Mouse (Mus musculus): ENCODE measurements around the gene Robo4. TPM values are rescaled to one million over a fixed set of nuclear protein-coding genes. Genes with fewer than 3 reads are reported as not detected.
A peak's percentile ranks its signal among the peaks of the same experiment; 100 is the strongest.

Robo4 gene
- total and polyA plus RNA-seq, 2 experiments from 2014 or later = 10.2 to 44.2 TPM

DNA sequence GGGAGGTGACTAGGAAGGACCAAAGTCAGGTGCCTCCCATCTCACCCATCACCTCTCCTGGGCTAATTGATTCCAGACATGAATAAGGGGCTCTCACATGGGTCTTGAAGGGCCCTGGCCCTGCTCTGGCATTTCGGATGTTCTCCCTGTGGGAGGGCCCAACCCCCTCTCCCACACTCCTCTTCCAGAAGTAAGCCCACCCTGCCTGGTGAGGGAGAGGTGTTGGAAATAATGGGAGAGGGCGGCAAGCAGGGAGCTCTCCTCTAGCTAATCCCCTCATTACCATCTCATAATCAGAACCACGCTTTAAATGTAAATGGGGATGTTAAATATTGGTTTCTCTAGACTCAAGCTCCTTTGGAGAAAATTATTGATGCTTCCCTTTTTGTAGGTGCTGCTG, 53.3 kb downstream of the Robo4 start:
- DNase-seq (ENCODE audit: low spot score) = no peak
- Histone ChIP-seq H3K9ac (replicated peaks; ENCODE audit: low read depth, low read length) (no peak overlapping the region), H3K27me3 (ENCODE audit: control insufficient read depth, insufficient read depth, low read length) (peaks cover 89% of the 10 kb centered on the region), H3K9me3 (replicated peaks; ENCODE audit: control insufficient read depth, low read length) (no peaks in the 10 kb centered on the region), H3K4me3 (ENCODE audit: low read depth, low read length) (no peak overlapping the region), H3K4me1 (ENCODE audit: control insufficient read depth, insufficient read depth) (0 out of 2 replicates have a peak, but pooled peaks cover 3% of the 10 kb centered on the region), H3K36me3 (replicated peaks; ENCODE audit: control insufficient read depth, insufficient read depth, low read length) (no peaks in the 10 kb centered on the region), H3K4me2 (ENCODE audit: low read depth, low read length) (no peak overlapping the region), H3K27ac (ENCODE audit: low read depth) (no peak overlapping the region)
- no peak for ATAC-seq (ENCODE audit: insufficient read depth, low read depth)
- no peak for TF ChIP-seq CTCF (IDR thresholded peaks at IDR 0.05; ENCODE audit: low read depth)
- WGBS = 42% methylated on average over 3 of the region's 3 CpGs

DNA sequence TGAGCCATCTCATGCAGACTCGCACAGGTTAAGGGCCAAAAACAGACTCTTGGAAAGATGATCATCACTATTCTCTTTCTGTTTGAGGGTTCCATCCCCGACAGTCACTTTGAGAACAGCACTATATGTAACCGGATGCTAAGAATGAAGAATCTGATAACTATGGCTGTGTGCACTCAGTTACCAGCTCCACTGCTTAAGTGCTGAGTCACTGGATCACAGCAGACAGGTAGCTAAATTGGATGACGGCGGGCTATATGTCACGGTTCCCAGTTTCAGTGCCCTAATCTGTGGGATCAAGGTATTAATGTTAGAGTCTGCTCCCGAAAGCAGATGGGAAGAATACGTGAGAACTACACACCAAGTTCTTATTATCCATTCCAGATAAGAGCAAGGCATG, 54.2 kb downstream of the Robo4 start:
- Histone ChIP-seq H3K27ac (ENCODE audit: low read depth) (no peak overlapping the region), H3K4me1 (ENCODE audit: control insufficient read depth, insufficient read depth) (peaks cover 11% of the 10 kb centered on the region; the same call in 1 of the 2 replicates), H3K4me2 (ENCODE audit: low read depth, low read length) (no peak overlapping the region), H3K36me3 (replicated peaks; ENCODE audit: control insufficient read depth, insufficient read depth, low read length) (no peaks in the 10 kb centered on the region), H3K27me3 (ENCODE audit: control insufficient read depth, insufficient read depth, low read length) (peaks cover 92% of the 10 kb centered on the region), H3K4me3 (ENCODE audit: low read depth, low read length) (no peak overlapping the region), H3K9ac (replicated peaks; ENCODE audit: low read depth, low read length) (no peak overlapping the region), H3K9me3 (replicated peaks; ENCODE audit: control insufficient read depth, low read length) (no peaks in the 10 kb centered on the region)
- TF ChIP-seq EP300 (IDR thresholded peaks at IDR 0.05; ENCODE audit: low read depth) (no peak), CTCF (IDR thresholded peaks at IDR 0.05; ENCODE audit: low read depth) (no peak)
- ATAC-seq (ENCODE audit: insufficient read depth, low read depth) (no peak), DNase-seq (ENCODE audit: low spot score) (no peak)
- WGBS = 7% methylated on average over 8 of the region's 8 CpGs

DNA sequence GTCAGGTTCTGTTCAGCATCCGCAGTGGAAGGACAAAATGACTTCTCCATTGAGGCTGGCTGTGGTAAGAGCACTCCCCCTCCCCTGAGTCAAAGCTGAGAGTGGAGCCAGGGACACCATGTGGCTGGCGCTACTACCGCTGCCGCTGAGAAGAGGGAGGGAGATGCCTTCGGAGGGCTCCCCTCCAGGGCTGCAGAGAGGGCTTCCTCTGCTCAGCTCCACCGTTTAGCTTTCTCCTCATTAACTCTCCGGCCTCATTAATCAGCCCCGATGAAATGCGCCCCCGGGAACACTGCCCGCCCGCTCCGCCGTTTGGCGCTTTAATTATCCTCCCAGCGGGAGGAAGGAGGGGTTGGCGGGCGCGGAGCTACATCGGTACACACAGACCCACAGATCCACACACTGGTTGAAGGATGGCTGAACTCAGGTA, 54.8 kb downstream of the Robo4 start:
- H3K9me3 ChIP-seq (replicated peaks; ENCODE audit: control insufficient read depth, low read length) = no peaks in the 10 kb centered on the region
- peaks cover 11% of the 10 kb centered on the region; the same call in 1 of the 2 replicates for H3K4me1 ChIP-seq (ENCODE audit: control insufficient read depth, insufficient read depth)
- TF ChIP-seq CTCF (IDR thresholded peaks at IDR 0.05; ENCODE audit: low read depth) (no peak), EP300 (IDR thresholded peaks at IDR 0.05; ENCODE audit: low read depth) (no peak)
- WGBS = under 1% methylated on average over 16 of the region's 20 CpGs
- ATAC-seq (ENCODE audit: insufficient read depth, low read depth) (no peak), DNase-seq (ENCODE audit: low spot score) (no peak)
- peak overlapping the region; percentile 19 for H3K4me3 ChIP-seq (ENCODE audit: low read depth, low read length)
- no peaks in the 10 kb centered on the region for H3K36me3 ChIP-seq (replicated peaks; ENCODE audit: control insufficient read depth, insufficient read depth, low read length)
- H3K4me2 ChIP-seq (ENCODE audit: low read depth, low read length) = peak overlapping the region; percentile 44
- H3K27me3 ChIP-seq (ENCODE audit: control insufficient read depth, insufficient read depth, low read length) = peaks cover 95% of the 10 kb centered on the region
- H3K9ac ChIP-seq (replicated peaks; ENCODE audit: low read depth, low read length) = no peak overlapping the region
- no peak overlapping the region for H3K27ac ChIP-seq (ENCODE audit: low read depth)

DNA sequence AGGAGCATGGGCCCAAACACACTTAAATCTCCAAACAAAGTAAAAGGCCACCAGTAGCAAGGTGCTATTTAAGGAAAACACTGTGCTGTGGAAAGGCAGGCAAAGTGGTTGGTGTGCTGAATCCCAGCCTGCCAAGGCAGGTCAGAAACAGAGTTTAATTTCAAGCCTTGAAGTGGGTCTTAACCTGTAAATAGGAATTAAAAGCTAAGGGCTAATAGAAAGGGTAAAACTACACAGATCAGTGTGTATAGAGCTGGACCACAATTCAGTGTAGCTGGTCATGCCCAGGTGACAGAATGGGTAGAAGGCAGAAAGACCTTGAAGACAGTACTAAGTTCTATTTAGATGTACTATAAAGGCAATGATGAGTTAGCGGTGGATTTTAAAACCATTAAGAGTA, 55.5 kb downstream of the Robo4 start:
- Histone ChIP-seq H3K36me3 (replicated peaks; ENCODE audit: control insufficient read depth, insufficient read depth, low read length) (no peaks in the 10 kb centered on the region), H3K4me2 (ENCODE audit: low read depth, low read length) (no peak overlapping the region), H3K9ac (replicated peaks; ENCODE audit: low read depth, low read length) (no peak overlapping the region), H3K4me3 (ENCODE audit: low read depth, low read length) (no peak overlapping the region), H3K9me3 (replicated peaks; ENCODE audit: control insufficient read depth, low read length) (no peaks in the 10 kb centered on the region), H3K27ac (ENCODE audit: low read depth) (no peak overlapping the region), H3K27me3 (ENCODE audit: control insufficient read depth, insufficient read depth, low read length) (peaks cover 97% of the 10 kb centered on the region), H3K4me1 (ENCODE audit: control insufficient read depth, insufficient read depth) (peaks cover 11% of the 10 kb centered on the region; the same call in 1 of the 2 replicates)
- DNase-seq (ENCODE audit: low spot score) = no peak
- TF ChIP-seq EP300 (IDR thresholded peaks at IDR 0.05; ENCODE audit: low read depth) (no peak), CTCF (IDR thresholded peaks at IDR 0.05; ENCODE audit: low read depth) (no peak)
- WGBS = 83% methylated on average over 1 of the region's 1 CpGs
- no peak for ATAC-seq (ENCODE audit: insufficient read depth, low read depth)

DNA sequence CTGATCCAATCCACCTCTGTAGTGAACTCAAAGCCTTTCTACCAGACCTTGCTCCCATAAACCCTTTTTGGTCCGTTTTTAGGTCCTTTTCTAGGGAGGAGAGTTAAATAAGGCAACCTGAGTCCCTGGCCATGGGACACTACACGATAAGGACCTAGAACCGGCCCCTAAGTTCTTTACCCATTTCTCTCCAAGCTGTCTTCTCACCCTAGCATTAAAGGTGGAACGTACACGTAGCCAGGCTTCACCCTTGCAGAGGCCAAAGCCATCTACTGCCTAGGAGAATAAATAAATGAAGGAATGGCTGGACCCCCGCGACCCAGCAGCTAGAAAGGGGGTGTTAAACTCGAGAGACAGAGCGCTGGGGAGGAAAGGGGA, 58.0 kb downstream of the Robo4 start:
- DNase-seq (ENCODE audit: low spot score) (no peak), ATAC-seq (ENCODE audit: insufficient read depth, low read depth) (no peak)
- H3K27me3 ChIP-seq (ENCODE audit: control insufficient read depth, insufficient read depth, low read length) = peaks cover 83% of the 10 kb centered on the region
- no peak overlapping the region for H3K27ac ChIP-seq (ENCODE audit: low read depth)
- no peak overlapping the region for H3K9ac ChIP-seq (replicated peaks; ENCODE audit: low read depth, low read length)
- WGBS = 7% methylated on average over 9 of the region's 9 CpGs
- H3K4me1 ChIP-seq (ENCODE audit: control insufficient read depth, insufficient read depth) = peaks cover 11% of the 10 kb centered on the region; the same call in 1 of the 2 replicates
- H3K4me2 ChIP-seq (ENCODE audit: low read depth, low read length) = peak overlapping the region; percentile 85
- no peaks in the 10 kb centered on the region for H3K9me3 ChIP-seq (replicated peaks; ENCODE audit: control insufficient read depth, low read length)
- H3K4me3 ChIP-seq (ENCODE audit: low read depth, low read length) = peak overlapping the region; percentile 55
- no peak for TF ChIP-seq CTCF (IDR thresholded peaks at IDR 0.05; ENCODE audit: low read depth)
- no peak for TF ChIP-seq EP300 (IDR thresholded peaks at IDR 0.05; ENCODE audit: low read depth)
- H3K36me3 ChIP-seq (replicated peaks; ENCODE audit: control insufficient read depth, insufficient read depth, low read length) = no peaks in the 10 kb centered on the region
